Mouse (Mus musculus): ENCODE results near the gene Shkbp1. TPM values are rescaled to one million over a fixed set of nuclear protein-coding genes. Genes with fewer than 3 reads are reported as not detected.

The Shkbp1 gene
- polyA plus RNA-seq, 3 experiments from 2014 or later: 46.9 to 59.2 (median 50.1) TPM

DNA sequence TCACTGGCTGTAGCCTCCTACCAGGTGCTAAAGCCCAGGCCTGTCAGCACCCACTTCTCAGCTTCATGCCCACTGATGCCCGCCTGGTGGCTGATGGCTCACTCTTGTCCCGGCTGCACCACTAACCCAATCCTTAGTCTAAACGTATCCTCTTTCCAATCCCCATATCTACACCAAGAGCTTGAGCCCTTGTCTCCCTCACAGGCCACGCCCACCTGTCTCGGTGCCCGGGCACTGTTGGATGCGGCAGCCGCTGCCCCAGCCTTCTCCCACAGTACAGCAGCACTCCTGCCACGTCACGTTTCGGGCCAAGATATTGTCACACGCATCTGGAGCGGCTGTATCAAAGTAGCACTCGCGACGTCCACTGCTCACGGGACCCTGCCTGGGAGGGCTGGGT, 45.5 kb downstream of the Shkbp1 start:
- no peak for ATAC-seq

- no peak for ATAC-seq
These were observed 46.0 kb downstream of the Shkbp1 start for GRCm38 (mm10) chr7:27309832-27310231.

- ATAC-seq: no peak
These were observed 46.8 kb downstream of the Shkbp1 start for GRCm38 (mm10) chr7:27308821-27309549.

- ATAC-seq: no peak
These were observed 48.3 kb downstream of the Shkbp1 start for GRCm38 (mm10) chr7:27307551-27307950.

GRCm38 (mm10) chr7:27306161-27307160, 49.4 kb downstream of the Shkbp1 start:
- ATAC-seq: no peak

DNA sequence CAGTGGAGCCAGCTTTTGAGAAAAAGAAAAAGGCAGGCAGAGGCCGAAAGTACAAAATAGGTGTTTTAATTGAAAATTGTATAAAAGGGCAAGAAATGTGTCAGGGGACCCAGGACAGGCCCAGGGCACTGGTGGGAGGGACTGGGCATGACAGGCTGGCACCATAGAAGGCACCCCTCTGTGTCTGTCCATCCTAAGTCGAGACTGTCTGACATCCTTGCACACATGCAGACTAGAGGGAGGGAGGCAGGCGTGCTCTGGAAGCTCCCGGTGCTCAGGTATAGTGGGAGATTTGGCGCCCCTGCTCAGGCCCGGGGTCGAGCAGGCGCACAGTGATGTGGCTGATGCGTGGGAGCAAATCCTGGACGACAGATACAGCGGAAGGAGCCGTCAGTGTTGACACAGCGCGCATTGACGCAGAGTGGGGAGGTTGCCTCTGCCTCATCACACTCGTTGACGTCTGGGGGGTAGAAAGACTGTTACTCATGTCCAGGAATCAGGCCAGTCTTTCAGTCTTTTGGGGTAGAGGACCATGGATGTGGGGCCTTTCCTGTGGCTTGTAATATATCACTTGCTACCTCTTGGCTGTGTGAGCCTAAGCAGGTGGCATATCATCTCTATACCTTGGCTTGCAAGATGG, 50.6 kb downstream of the Shkbp1 start:
- no peak for ATAC-seq

DNA sequence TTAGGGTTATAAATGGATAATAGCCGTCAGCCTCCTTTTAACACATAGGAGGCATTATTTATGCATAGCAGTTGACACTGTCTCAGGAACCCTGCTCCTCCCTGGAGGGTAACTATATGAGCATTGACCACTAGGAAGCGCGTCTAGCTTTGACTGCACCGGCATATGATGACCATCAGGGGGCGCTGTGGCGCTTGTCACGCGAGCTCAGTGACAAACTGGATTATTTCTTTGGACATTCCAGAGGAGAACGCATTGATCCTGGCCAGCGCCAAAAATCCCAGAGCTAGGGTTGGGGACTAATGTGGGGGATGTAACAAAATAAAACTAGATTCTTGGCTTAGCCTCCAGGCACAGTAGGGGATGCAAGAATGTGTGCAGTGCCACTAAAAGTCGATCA, 53.6 kb downstream of the Shkbp1 start:
- ATAC-seq: no peak

- ATAC-seq: no peak
These were observed 55.0 kb downstream of the Shkbp1 start for GRCm38 (mm10) chr7:27300801-27301200.

GRCm38 (mm10) chr7:27300351-27300750, 55.5 kb downstream of the Shkbp1 start:
- ATAC-seq: no peak

GRCm38 (mm10) chr7:27298816-27299215, 57.0 kb downstream of the Shkbp1 start:
- no peak for ATAC-seq

- no peak for ATAC-seq
These were observed 57.7 kb downstream of the Shkbp1 start for GRCm38 (mm10) chr7:27298033-27298610.

GRCm38 (mm10) chr7:27296518-27296917, 59.3 kb downstream of the Shkbp1 start:
- ATAC-seq: no peak

DNA sequence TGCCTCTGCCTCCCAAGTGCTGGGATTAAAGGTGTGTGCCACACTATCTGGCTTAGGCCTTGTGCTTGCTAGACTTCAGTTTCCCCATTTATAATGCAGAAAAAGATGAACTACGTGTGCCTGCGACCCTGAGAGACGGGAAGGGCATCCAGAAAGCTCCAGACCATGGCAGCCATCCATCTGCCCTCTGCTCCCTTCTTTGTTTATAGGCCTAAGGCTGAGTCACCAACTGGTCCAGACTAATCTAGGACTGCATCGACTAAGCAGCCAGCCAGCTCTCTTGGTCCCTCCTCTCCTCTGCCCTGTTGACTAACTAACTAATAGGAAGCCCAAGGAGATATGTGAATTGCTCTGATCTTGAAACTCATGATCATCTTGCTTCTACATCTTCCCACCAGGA, 59.9 kb downstream of the Shkbp1 start:
- no peak for ATAC-seq

Other genes starting within 250 kb of the Shkbp1 start
- not detected for gene Cyp2f2, start 236.1 kb downstream of the Shkbp1 start, polyA plus RNA-seq (2017; shearing (Covaris generic))
- under 1 TPM in 2 of 3 experiments, not detected in 1; 0.24 to 0.59 TPM for gene Cyp2t4, start 202.3 kb downstream of the Shkbp1 start, polyA plus RNA-seq (2017; shearing (Covaris generic))
- 10 to 100 TPM; 12.0 to 14.1 (median 13.9) TPM for gene Egln2, start 189.2 kb downstream of the Shkbp1 start, polyA plus RNA-seq (2017; shearing (Covaris generic))
- 100 to 1,000 TPM; 130 to 162 (median 146) TPM for gene Rab4b, start 177.1 kb downstream of the Shkbp1 start, polyA plus RNA-seq (2017; shearing (Covaris generic))
- not detected for gene Gm21983, start 174.9 kb downstream of the Shkbp1 start, polyA plus RNA-seq (2017; shearing (Covaris generic))
- not detected for gene Mia, start 174.9 kb downstream of the Shkbp1 start, polyA plus RNA-seq (2017; shearing (Covaris generic))
- 1 to 10 TPM; 2.2 to 5.9 (median 5.2) TPM for gene BC024978, start 160.2 kb downstream of the Shkbp1 start, polyA plus RNA-seq (2017; shearing (Covaris generic))
- 10 to 100 TPM; 63.4 to 96.0 (median 77.8) TPM for gene Snrpa, start 159.7 kb downstream of the Shkbp1 start, polyA plus RNA-seq (2017; shearing (Covaris generic))
- gene Itpkc, start 127.4 kb downstream of the Shkbp1 start, polyA plus RNA-seq (2017; shearing (Covaris generic)): under 1 TPM; 0.49 to 0.83 (median 0.58) TPM
- gene Coq8b, start 123.0 kb downstream of the Shkbp1 start, polyA plus RNA-seq (2017; shearing (Covaris generic)): 10 to 100 TPM in 2 of 3 experiments, 1 to 10 TPM in 1; 9.5 to 14.0 (median 10.9) TPM
- under 1 TPM; 0.15 to 0.38 (median 0.15) TPM for gene Numbl, start 97.6 kb downstream of the Shkbp1 start, polyA plus RNA-seq (2017; shearing (Covaris generic))
- 1 to 10 TPM in 1 of 3 experiments, under 1 TPM in 2; 0.45 to 1.2 (median 0.50) TPM for gene Ltbp4, start 18.3 kb downstream of the Shkbp1 start, polyA plus RNA-seq (2017; shearing (Covaris generic))
- 1 to 10 TPM in 1 of 3 experiments, not detected in 2; 4.0 TPM for gene Gm20479, start 1.4 kb upstream of the Shkbp1 start, polyA plus RNA-seq (2017; shearing (Covaris generic))
- under 1 TPM; 0.12 to 0.23 (median 0.13) TPM for gene Sptbn4, start 91.7 kb upstream of the Shkbp1 start, polyA plus RNA-seq (2017; shearing (Covaris generic))
- gene Blvrb, start 92.0 kb upstream of the Shkbp1 start, polyA plus RNA-seq (2017; shearing (Covaris generic)): 10 to 100 TPM in 2 of 3 experiments, 1 to 10 TPM in 1; 6.0 to 21.7 (median 17.0) TPM
- 10 to 100 TPM; 37.6 to 53.5 (median 42.6) TPM for gene Sertad3, start 117.7 kb upstream of the Shkbp1 start, polyA plus RNA-seq (2017; shearing (Covaris generic))
- 10 to 100 TPM; 38.7 to 44.4 (median 40.2) TPM for gene Sertad1, start 130.9 kb upstream of the Shkbp1 start, polyA plus RNA-seq (2017; shearing (Covaris generic))
- under 1 TPM; 0.24 to 0.52 (median 0.30) TPM for gene Prx, start 143.3 kb upstream of the Shkbp1 start, polyA plus RNA-seq (2017; shearing (Covaris generic))
- under 1 TPM; 0.20 to 0.33 (median 0.23) TPM for gene Hipk4, start 167.2 kb upstream of the Shkbp1 start, polyA plus RNA-seq (2017; shearing (Covaris generic))
- gene Pld3, start 197.2 kb upstream of the Shkbp1 start, polyA plus RNA-seq (2017; shearing (Covaris generic)): 100 to 1,000 TPM; 155 to 246 (median 192) TPM
- gene 2310022A10Rik, start 197.2 kb upstream of the Shkbp1 start, polyA plus RNA-seq (2017; shearing (Covaris generic)): 10 to 100 TPM; 16.4 to 24.4 (median 21.4) TPM
- gene Akt2, start 235.5 kb upstream of the Shkbp1 start, polyA plus RNA-seq (2017; shearing (Covaris generic)): 10 to 100 TPM; 41.6 to 51.3 (median 43.1) TPM